ENCODE assay signal across 9 mouse cellular contexts in genomic region chr13:44209036-44209435, GRCm38 (mm10).
DNase-seq lines count a peak whose midpoint lies in the region; ATAC-seq and TF ChIP-seq lines count a peak whose summit lies in the region.
"Had no signal": no experiment of that assay in that cellular context is flagged by ENCODE, and none has a peak within 500 bp of the region (broad histone marks: within the 10 kb centered on the region; RNA-seq: fewer than 3 reads in every experiment).

No protein-coding gene starts in this region.

- no peaks in the 10 kb centered on the region for H3K9me3 ChIP-seq in lung, embryonic 14.5 days (ENCODE audit: low read depth, low read length)
- H3K9me3 ChIP-seq in stomach, embryonic 14.5 days (ENCODE audit: control insufficient read depth, low read depth, low read length) = no peaks in the 10 kb centered on the region

- DNase-seq in cerebellum, postnatal 10 days = peak; percentile 70 to 72
- no peak for DNase-seq in cerebellum, adult 11 months
- DNase-seq in lung, embryonic 14.5 days = peak; percentile 54
- no peak for DNase-seq in lung, postnatal 36 days
- peak; percentile 25 to 48 for DNase-seq in kidney, postnatal 4 days
- no peak for DNase-seq in cerebellum, postnatal 36 days
- no peak for DNase-seq in gastrocnemius, postnatal 36 days
- DNase-seq: cerebellum, adult 9-10 months had no signal

- H3K4me3 ChIP-seq in lung, embryonic 14.5 days (ENCODE audit: low read depth, low read length) = no peak overlapping the region
- H3K4me3 ChIP-seq in stomach, embryonic 14.5 days (ENCODE audit: low read depth, low read length) = no peak overlapping the region

- H3K27me3 ChIP-seq in lung, embryonic 14.5 days (ENCODE audit: insufficient read depth, low read length) = no peaks in the 10 kb centered on the region
- H3K27me3 ChIP-seq in stomach, embryonic 14.5 days (ENCODE audit: control insufficient read depth, insufficient read depth, low read length) = no peaks in the 10 kb centered on the region

- H3K36me3 ChIP-seq in lung, embryonic 14.5 days (ENCODE audit: insufficient read depth) = no peaks in the 10 kb centered on the region
- no peaks in the 10 kb centered on the region for H3K36me3 ChIP-seq in stomach, embryonic 14.5 days (ENCODE audit: control insufficient read depth, insufficient read depth, low read length)

- H3K27ac ChIP-seq in lung, embryonic 14.5 days (ENCODE audit: low read depth) = no peak overlapping the region
- H3K27ac ChIP-seq in stomach, embryonic 14.5 days (ENCODE audit: low read length) = no peak overlapping the region

- H3K9ac ChIP-seq in lung, embryonic 14.5 days = no peak overlapping the region
- H3K9ac ChIP-seq in stomach, embryonic 14.5 days (replicated peaks; ENCODE audit: low read depth, low read length) = no peak overlapping the region

- peaks cover 8% of the 10 kb centered on the region for H3K4me1 ChIP-seq in lung, embryonic 14.5 days (ENCODE audit: insufficient read depth)
- peaks cover 14% of the 10 kb centered on the region for H3K4me1 ChIP-seq in stomach, embryonic 14.5 days (ENCODE audit: control insufficient read depth, insufficient read depth, low read length)

- H3K4me2 ChIP-seq in lung, embryonic 14.5 days = peak overlapping the region; percentile 46
- peak overlapping the region; percentile 10; the same call in 1 of the 2 replicates for H3K4me2 ChIP-seq in stomach, embryonic 14.5 days (replicated peaks; ENCODE audit: low read depth, low read length)

- 5% methylated on average over 11 of the region's 11 CpGs for WGBS in lung, embryonic 14.5 days
- 19% methylated on average over 11 of the region's 11 CpGs for WGBS in stomach, embryonic 14.5 days

- intact Hi-C loops in gastrocnemius, postnatal 36 days (cut with DNase I) = loop anchor here (5.0 kb wide), 1 partner anchor 327 kb away; no protein-coding TSS in a partner anchor

- TF ChIP-seq CTCF in lung, embryonic 14.5 days (IDR thresholded peaks at IDR 0.05; ENCODE audit: low read depth) = peak; percentile 15; the same call in 1 of the 2 replicates

- ATAC-seq in lung, embryonic 14.5 days (ENCODE audit: insufficient read depth) = no peak
- no peak for ATAC-seq in stomach, embryonic 14.5 days (ENCODE audit: insufficient number of reproducible peaks, insufficient read depth, low FRiP score, low read depth)

Comparison
In these comparisons a context has a peak if more than half of its experiments do, and no peak if none do; other contexts are left out.
1. DNase-seq: peak in cerebellum, postnatal 10 days (2 of 2), lung, embryonic 14.5 days (single experiment) and kidney, postnatal 4 days (2 of 2); none in cerebellum, adult 11 months (single experiment), lung, postnatal 36 days (single experiment), cerebellum, postnatal 36 days (0 of 2) and gastrocnemius, postnatal 36 days (0 of 2).